Mouse (Mus musculus) 416B (cell line): ENCODE measurements around the gene Cfap43.
A peak's percentile ranks its signal among the peaks of the same experiment; 100 is the strongest.
"Not testable (repeated sequence)": the region's sequence is repeated elsewhere in the genome, so short reads cannot be mapped to it uniquely, and the experiment has no call there.

Source experiments
- DNase-seq: peaks from one replicate; pipeline ENCODE4 v3.0.0; 2011; ENCODE audit warnings: low read depth

The Cfap43 gene

GRCm38 (mm10) chr19:47853951-47854795 is 64.9 kb downstream of the Cfap43 start:
- peak; percentile 75 for DNase-seq

GRCm38 (mm10) chr19:47853053-47853452 is 66.0 kb downstream of the Cfap43 start:
- DNase-seq = peak; percentile 63

- DNase-seq = not testable (repeated sequence)
These were observed 67.0 kb downstream of the Cfap43 start for GRCm38 (mm10) chr19:47852131-47852530.

GRCm38 (mm10) chr19:47849735-47850134 is 69.4 kb downstream of the Cfap43 start:
- no peak for DNase-seq

- not testable (repeated sequence) for DNase-seq
These were observed 77.9 kb downstream of the Cfap43 start for GRCm38 (mm10) chr19:47841234-47841633.

GRCm38 (mm10) chr19:47837527-47837901 is 81.6 kb downstream of the Cfap43 start:
- DNase-seq = no peak

GRCm38 (mm10) chr19:47836701-47837526 is 82.2 kb downstream of the Cfap43 start:
- DNase-seq = peak; percentile 83

- no peak for DNase-seq
These were observed 83.3 kb downstream of the Cfap43 start for GRCm38 (mm10) chr19:47835776-47836175.

GRCm38 (mm10) chr19:47834614-47835013 is 84.5 kb downstream of the Cfap43 start:
- DNase-seq = peak; percentile 43

GRCm38 (mm10) chr19:47832316-47832715 is 86.8 kb downstream of the Cfap43 start:
- no peak for DNase-seq

- no peak for DNase-seq
These were observed 88.0 kb downstream of the Cfap43 start for GRCm38 (mm10) chr19:47831111-47831510.

- DNase-seq = no peak
These were observed 89.1 kb downstream of the Cfap43 start for GRCm38 (mm10) chr19:47829913-47830450.

GRCm38 (mm10) chr19:47824026-47824425 is 95.1 kb downstream of the Cfap43 start:
- DNase-seq = peak; percentile 97

GRCm38 (mm10) chr19:47822143-47822796 is 96.8 kb downstream of the Cfap43 start:
- peak; percentile 82 for DNase-seq

GRCm38 (mm10) chr19:47821494-47821872 is 97.6 kb downstream of the Cfap43 start:
- peak; percentile 69 for DNase-seq

GRCm38 (mm10) chr19:47820832-47821493 is 98.1 kb downstream of the Cfap43 start:
- DNase-seq = peak; percentile 88

GRCm38 (mm10) chr19:47817692-47818091 is 101.4 kb downstream of the Cfap43 start:
- DNase-seq = no peak

- no peak for DNase-seq
These were observed 104.4 kb downstream of the Cfap43 start for GRCm38 (mm10) chr19:47814721-47815120.

- no peak for DNase-seq
These were observed 107.0 kb downstream of the Cfap43 start for GRCm38 (mm10) chr19:47812091-47812490.

- no peak for DNase-seq
These were observed 120.5 kb downstream of the Cfap43 start for GRCm38 (mm10) chr19:47798583-47798982.

- no peak for DNase-seq
These were observed 122.4 kb downstream of the Cfap43 start for GRCm38 (mm10) chr19:47796699-47797098.
